ENCODE assay signal across 8 mouse cellular contexts in genomic region chr11:54867049-54867385, GRCm38 (mm10). TPM values are rescaled to one million over a fixed set of nuclear protein-coding genes. Genes with fewer than 3 reads are reported as not detected.
DNase-seq lines count a peak whose midpoint lies in the region; ATAC-seq lines count a peak whose summit lies in the region.

No protein-coding gene starts in this region.

- H3K36me3 ChIP-seq in heart, embryonic 15.5 days: peaks cover 26% of the 10 kb centered on the region
- peaks cover 20% of the 10 kb centered on the region for H3K36me3 ChIP-seq in forebrain, embryonic 15.5 days
- H3K36me3 ChIP-seq in limb, embryonic 10.5 days: peaks cover 40% of the 10 kb centered on the region
- peaks cover 16% of the 10 kb centered on the region for H3K36me3 ChIP-seq in midbrain, embryonic 15.5 days (replicated peaks)

- 0 out of 2 replicates have a peak, but pooled peaks have one; percentile 32 for ATAC-seq in heart, embryonic 15.5 days (replicated peaks; ENCODE audit: insufficient number of reproducible peaks, insufficient read depth, low FRiP score, low read depth)
- no peak for ATAC-seq in forebrain, embryonic 15.5 days (replicated peaks)
- 0 out of 2 replicates have a peak, but pooled peaks have one; percentile 3 for ATAC-seq in midbrain, embryonic 15.5 days (replicated peaks)

- 2% methylated on average over 5 of the region's 5 CpGs for WGBS in heart, embryonic 15.5 days
- 2% methylated on average over 5 of the region's 5 CpGs for whole genome bisulfite sequencing in forebrain, embryonic 15.5 days
- WGBS in limb, embryonic 10.5 days: 3% methylated on average over 5 of the region's 5 CpGs
- 3% methylated on average over 5 of the region's 5 CpGs for WGBS in midbrain, embryonic 15.5 days

- H3K4me3 ChIP-seq in heart, embryonic 15.5 days: peak overlapping the region; percentile 74
- H3K4me3 ChIP-seq in forebrain, embryonic 15.5 days: peak overlapping the region; percentile 82
- peak overlapping the region; percentile 96 for H3K4me3 ChIP-seq in limb, embryonic 10.5 days
- peak overlapping the region; percentile 59 for H3K4me3 ChIP-seq in midbrain, embryonic 15.5 days

- DNase-seq in heart, adult 8-10 months (ENCODE audit: low spot score): no peak
- DNase-seq in R1 (ENCODE audit: low read depth, low spot score): peak; percentile 73
- DNase-seq in limb, embryonic 10.5 days (ENCODE audit: low spot score): peak; percentile 53
- DNase-seq in ovary, postnatal 36 days (ENCODE audit: low spot score): no peak
- no peak for DNase-seq in thymus, postnatal 14 days

- H3K9me3 ChIP-seq in heart, embryonic 15.5 days (replicated peaks): no peaks in the 10 kb centered on the region
- H3K9me3 ChIP-seq in forebrain, embryonic 15.5 days: no peaks in the 10 kb centered on the region
- H3K9me3 ChIP-seq in limb, embryonic 10.5 days (replicated peaks): no peaks in the 10 kb centered on the region
- H3K9me3 ChIP-seq in midbrain, embryonic 15.5 days: no peaks in the 10 kb centered on the region

- peaks cover 24% of the 10 kb centered on the region for H3K4me1 ChIP-seq in heart, embryonic 15.5 days (replicated peaks)
- peaks cover 32% of the 10 kb centered on the region for H3K4me1 ChIP-seq in forebrain, embryonic 15.5 days
- peaks cover 21% of the 10 kb centered on the region for H3K4me1 ChIP-seq in limb, embryonic 10.5 days
- peaks cover 30% of the 10 kb centered on the region for H3K4me1 ChIP-seq in midbrain, embryonic 15.5 days

- no peaks in the 10 kb centered on the region for H3K27me3 ChIP-seq in heart, embryonic 15.5 days
- no peaks in the 10 kb centered on the region for H3K27me3 ChIP-seq in forebrain, embryonic 15.5 days
- H3K27me3 ChIP-seq in limb, embryonic 10.5 days (ENCODE audit: low read depth, poor library complexity, severe bottlenecking): no peaks in the 10 kb centered on the region
- H3K27me3 ChIP-seq in midbrain, embryonic 15.5 days (replicated peaks): no peaks in the 10 kb centered on the region

- peak overlapping the region; percentile 89 for H3K9ac ChIP-seq in heart, embryonic 15.5 days
- peak overlapping the region; percentile 95 for H3K9ac ChIP-seq in forebrain, embryonic 15.5 days (replicated peaks)
- H3K9ac ChIP-seq in midbrain, embryonic 15.5 days: peak overlapping the region; percentile 79

- peak overlapping the region; percentile 91 for H3K27ac ChIP-seq in heart, embryonic 15.5 days
- H3K27ac ChIP-seq in forebrain, embryonic 15.5 days (replicated peaks): peak overlapping the region; percentile 93
- H3K27ac ChIP-seq in limb, embryonic 10.5 days: peak overlapping the region; percentile 99
- H3K27ac ChIP-seq in midbrain, embryonic 15.5 days: peak overlapping the region; percentile 93

- H3K4me2 ChIP-seq in heart, embryonic 15.5 days: peak overlapping the region; percentile 65
- H3K4me2 ChIP-seq in forebrain, embryonic 15.5 days (replicated peaks): peak overlapping the region; percentile 53
- H3K4me2 ChIP-seq in midbrain, embryonic 15.5 days: peak overlapping the region; percentile 66

RNA-seq across cellular contexts. Expression of gene Hint1, which starts 0.8 kb away (rescaled TPM):
- polyA plus RNA-seq in heart, embryonic 15.5 days (2015; fragmentation: Nextera tagmentation; extraction: Ambion mirVana): 497 and 753 TPM in 2 replicates
- 100 to 1,000 TPM; 213 to 341 (median 275) TPM for total RNA-seq in heart, adult 8-10 months (2022)
- polyA plus RNA-seq in forebrain, embryonic 15.5 days (2015; fragmentation: Nextera tagmentation; extraction: Ambion mirVana): 778 and 784 TPM in 2 replicates
- 550 and 645 TPM in 2 replicates for polyA plus RNA-seq in limb, embryonic 10.5 days (2016; fragmentation: Nextera tagmentation; extraction: Ambion mirVana)
- polyA plus RNA-seq in midbrain, embryonic 15.5 days (2015; fragmentation: Nextera tagmentation; extraction: Ambion mirVana): 589 and 658 TPM in 2 replicates

RNA-seq across cellular contexts. Expression of gene Lyrm7, which starts 6.3 kb away (rescaled TPM):
- polyA plus RNA-seq in heart, embryonic 15.5 days (2015; fragmentation: Nextera tagmentation; extraction: Ambion mirVana): 17.5 and 24.7 TPM in 2 replicates
- 10 to 100 TPM; 35.9 to 40.2 (median 39.3) TPM for total RNA-seq in heart, adult 8-10 months (2022)
- 12.9 and 13.9 TPM in 2 replicates for polyA plus RNA-seq in forebrain, embryonic 15.5 days (2015; fragmentation: Nextera tagmentation; extraction: Ambion mirVana)
- polyA plus RNA-seq in limb, embryonic 10.5 days (2016; fragmentation: Nextera tagmentation; extraction: Ambion mirVana): 6.5 and 7.9 TPM in 2 replicates
- polyA plus RNA-seq in midbrain, embryonic 15.5 days (2015; fragmentation: Nextera tagmentation; extraction: Ambion mirVana): 11.5 and 14.1 TPM in 2 replicates

RNA-seq across cellular contexts. Expression of gene Gpx3, which starts 35.2 kb away (rescaled TPM):
- polyA plus RNA-seq in heart, embryonic 15.5 days (2015; fragmentation: Nextera tagmentation; extraction: Ambion mirVana): 751 and 850 TPM in 2 replicates
- total RNA-seq in heart, adult 8-10 months (2022): 100 to 1,000 TPM; 188 to 354 (median 218) TPM
- 17.0 and 17.2 TPM in 2 replicates for polyA plus RNA-seq in forebrain, embryonic 15.5 days (2015; fragmentation: Nextera tagmentation; extraction: Ambion mirVana)
- polyA plus RNA-seq in limb, embryonic 10.5 days (2016; fragmentation: Nextera tagmentation; extraction: Ambion mirVana): 52.0 and 60.7 TPM in 2 replicates
- 26.5 and 30.0 TPM in 2 replicates for polyA plus RNA-seq in midbrain, embryonic 15.5 days (2015; fragmentation: Nextera tagmentation; extraction: Ambion mirVana)

Comparison
In these comparisons a context has a peak if more than half of its experiments do, and no peak if none do; other contexts are left out.
1. DNase-seq: peak in R1 (single experiment) and limb, embryonic 10.5 days (single experiment); none in heart, adult 8-10 months (single experiment), ovary, postnatal 36 days (single experiment) and thymus, postnatal 14 days (single experiment).
2. RNA of gene Gpx3, which starts 35.2 kb away (polyA plus RNA-seq): 751 to 850 TPM in heart, embryonic 15.5 days; 52.0 to 60.7 TPM in limb, embryonic 10.5 days, 26.5 to 30.0 TPM in midbrain, embryonic 15.5 days and 17.0 to 17.2 TPM in forebrain, embryonic 15.5 days; every median in the first group is over 10 times any median in the second.
3. Peak in every context shown above with its lines, with median percentiles within 50 percentile points of each other: H3K27ac ChIP-seq, H3K4me2 ChIP-seq, H3K4me3 ChIP-seq and H3K9ac ChIP-seq.